Mouse (Mus musculus): ENCODE measurements around the gene Lime1. TPM values are rescaled to one million over a fixed set of nuclear protein-coding genes. Genes with fewer than 3 reads are reported as not detected.

The Lime1 gene
- polyA plus RNA-seq, 1 experiment from 2014 or later: 61.1 TPM

DNA sequence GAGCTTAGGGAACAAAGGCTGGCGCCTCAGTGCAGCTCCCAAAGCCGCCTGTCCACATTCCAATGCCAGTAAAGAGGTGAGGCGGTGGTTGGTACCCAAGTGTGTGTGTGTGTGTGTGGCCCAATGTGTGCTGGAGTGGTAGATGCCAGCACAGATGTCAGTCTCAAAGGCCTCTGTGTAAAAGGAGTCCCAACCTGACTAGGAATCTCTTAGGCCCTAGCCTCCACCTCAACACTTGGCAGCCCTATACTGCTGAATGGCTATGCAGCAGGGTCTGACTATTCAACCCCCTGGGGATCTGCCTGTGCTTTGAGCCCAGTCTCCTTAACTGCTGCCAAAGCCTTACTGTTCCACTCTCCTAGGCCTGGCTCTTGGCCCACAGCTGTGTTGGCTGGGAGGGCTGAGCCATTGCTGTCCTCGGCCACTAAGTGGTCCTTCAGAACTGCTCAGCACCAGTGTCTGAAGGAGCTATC, 5.1 kb downstream of the Lime1 start:
- Histone ChIP-seq H3K4me2 (ENCODE audit: low read length) (no peak overlapping the region), H3K9me3 (ENCODE audit: control insufficient read depth, low read length) (no peaks in the 10 kb centered on the region), H3K27me3 (replicated peaks; ENCODE audit: control insufficient read depth, insufficient read depth, low read length) (no peaks in the 10 kb centered on the region), H3K4me1 (replicated peaks; ENCODE audit: control insufficient read depth, insufficient read depth, low read length) (no peaks in the 10 kb centered on the region), H3K4me3 (replicated peaks; ENCODE audit: low read length) (no peak overlapping the region), H3K9ac (replicated peaks; ENCODE audit: low read depth, low read length) (no peak overlapping the region), H3K36me3 (ENCODE audit: control insufficient read depth, insufficient read depth) (peaks cover 16% of the 10 kb centered on the region), H3K27ac (ENCODE audit: low read length) (no peak overlapping the region)
- ATAC-seq: peak; percentile 52; the same call in 1 of the 2 replicates
- WGBS: 67% methylated on average over 4 of the region's 4 CpGs

DNA sequence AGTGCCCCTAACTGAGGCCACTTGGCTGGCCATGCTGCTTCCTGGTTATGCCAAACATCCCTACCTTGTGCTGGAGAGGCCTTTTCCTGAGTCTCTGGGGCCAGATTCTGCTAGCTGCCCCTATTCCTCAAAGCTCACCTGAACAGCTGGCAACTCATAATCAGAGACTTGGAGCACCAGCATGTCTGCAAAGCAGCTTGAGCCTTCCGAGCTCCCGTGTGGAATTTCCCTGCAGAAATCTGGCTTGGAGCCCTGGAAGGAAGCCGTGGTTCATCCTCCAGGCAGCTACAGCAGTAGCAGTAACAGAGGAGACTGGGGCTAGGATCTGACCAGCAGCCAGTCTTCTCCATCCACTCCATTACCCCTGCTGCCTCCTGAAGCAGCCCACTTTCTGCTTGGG, 6.0 kb downstream of the Lime1 start:
- ATAC-seq: no peak
- Histone ChIP-seq H3K9me3 (ENCODE audit: control insufficient read depth, low read length) (no peaks in the 10 kb centered on the region), H3K9ac (replicated peaks; ENCODE audit: low read depth, low read length) (no peak overlapping the region), H3K4me3 (replicated peaks; ENCODE audit: low read length) (no peak overlapping the region), H3K36me3 (ENCODE audit: control insufficient read depth, insufficient read depth) (peaks cover 10% of the 10 kb centered on the region), H3K27ac (ENCODE audit: low read length) (no peak overlapping the region), H3K27me3 (replicated peaks; ENCODE audit: control insufficient read depth, insufficient read depth, low read length) (no peaks in the 10 kb centered on the region), H3K4me1 (replicated peaks; ENCODE audit: control insufficient read depth, insufficient read depth, low read length) (no peaks in the 10 kb centered on the region), H3K4me2 (ENCODE audit: low read length) (no peak overlapping the region)
- 70% methylated on average over 3 of the region's 3 CpGs for WGBS

DNA sequence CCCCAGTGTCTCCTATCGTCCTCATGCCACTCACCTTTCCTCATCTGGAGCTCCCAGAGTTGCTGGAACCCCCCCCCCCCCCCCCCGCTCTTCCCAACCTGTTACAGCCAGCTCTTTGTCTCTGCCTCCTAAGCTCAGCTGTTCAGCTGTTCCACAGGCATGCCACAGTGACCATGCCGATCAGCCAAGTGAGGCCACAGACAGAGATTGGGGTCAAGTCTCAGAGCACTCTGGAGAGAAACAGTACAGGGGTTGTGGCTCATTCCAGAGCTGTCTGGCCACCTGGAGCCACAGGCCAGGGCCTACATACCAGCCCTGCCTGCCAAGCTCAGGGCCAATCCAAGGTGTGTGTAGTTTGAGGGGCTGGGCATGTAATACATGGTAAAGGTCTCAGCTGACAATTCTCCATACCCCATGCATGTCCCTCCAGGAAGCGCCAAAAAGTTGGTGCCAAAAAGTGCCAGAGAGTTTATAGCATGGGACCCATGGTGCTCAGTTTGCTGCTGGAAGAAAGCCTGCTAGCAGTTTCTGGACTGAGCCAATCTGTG, 6.9 kb downstream of the Lime1 start:
- Histone ChIP-seq H3K27ac (ENCODE audit: low read length) (no peak overlapping the region), H3K4me2 (ENCODE audit: low read length) (no peak overlapping the region), H3K4me3 (replicated peaks; ENCODE audit: low read length) (no peak overlapping the region), H3K36me3 (ENCODE audit: control insufficient read depth, insufficient read depth) (peaks cover 7% of the 10 kb centered on the region), H3K4me1 (replicated peaks; ENCODE audit: control insufficient read depth, insufficient read depth, low read length) (no peaks in the 10 kb centered on the region), H3K9ac (replicated peaks; ENCODE audit: low read depth, low read length) (no peak overlapping the region), H3K9me3 (ENCODE audit: control insufficient read depth, low read length) (no peaks in the 10 kb centered on the region), H3K27me3 (replicated peaks; ENCODE audit: control insufficient read depth, insufficient read depth, low read length) (no peaks in the 10 kb centered on the region)
- no peak for ATAC-seq
- WGBS: 90% methylated on average over 4 of the region's 4 CpGs

DNA sequence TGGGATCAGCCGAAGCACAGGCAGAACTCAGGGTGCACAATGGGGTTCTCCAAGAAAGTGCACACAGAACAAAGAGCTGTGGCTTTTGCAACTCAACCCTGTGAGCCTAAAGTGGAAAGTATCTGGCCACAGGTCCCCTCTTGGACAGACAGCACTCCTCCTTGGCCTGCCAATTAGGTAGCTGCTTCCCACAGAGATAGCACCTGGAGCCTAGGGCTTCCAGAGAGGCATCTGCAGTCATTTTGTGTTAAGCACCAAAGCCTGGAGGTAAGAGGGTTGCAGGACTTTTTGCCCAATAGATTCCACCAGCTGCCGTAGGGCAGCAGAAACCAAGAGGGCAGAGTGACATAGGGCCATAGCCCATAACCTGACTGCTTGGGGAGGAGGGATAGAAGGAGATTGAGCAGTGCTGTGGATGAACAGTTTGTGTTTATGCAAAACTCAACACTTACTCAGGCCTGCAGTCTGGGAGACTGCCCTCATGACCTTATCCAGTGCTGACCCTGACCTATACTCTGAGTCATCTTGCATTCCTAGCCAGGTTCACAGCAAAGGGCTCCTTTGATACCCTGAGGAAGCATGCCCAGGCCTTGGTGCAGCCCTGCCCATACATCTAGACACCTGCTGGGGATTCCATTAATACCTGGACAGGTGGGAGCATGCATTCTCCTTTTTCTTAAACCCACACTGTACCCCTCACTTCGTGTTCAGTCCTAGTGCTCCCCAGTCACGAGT, 10.4 kb downstream of the Lime1 start:
- Histone ChIP-seq H3K9ac (replicated peaks; ENCODE audit: low read depth, low read length) (no peak overlapping the region), H3K4me2 (ENCODE audit: low read length) (no peak overlapping the region), H3K9me3 (ENCODE audit: control insufficient read depth, low read length) (no peaks in the 10 kb centered on the region), H3K36me3 (ENCODE audit: control insufficient read depth, insufficient read depth) (0 out of 2 replicates have a peak, but pooled peaks cover 2% of the 10 kb centered on the region), H3K4me1 (replicated peaks; ENCODE audit: control insufficient read depth, insufficient read depth, low read length) (no peaks in the 10 kb centered on the region), H3K4me3 (replicated peaks; ENCODE audit: low read length) (no peak overlapping the region), H3K27ac (ENCODE audit: low read length) (no peak overlapping the region), H3K27me3 (replicated peaks; ENCODE audit: control insufficient read depth, insufficient read depth, low read length) (no peaks in the 10 kb centered on the region)
- ATAC-seq: no peak
- WGBS: 74% methylated on average over 4 of the region's 4 CpGs

DNA sequence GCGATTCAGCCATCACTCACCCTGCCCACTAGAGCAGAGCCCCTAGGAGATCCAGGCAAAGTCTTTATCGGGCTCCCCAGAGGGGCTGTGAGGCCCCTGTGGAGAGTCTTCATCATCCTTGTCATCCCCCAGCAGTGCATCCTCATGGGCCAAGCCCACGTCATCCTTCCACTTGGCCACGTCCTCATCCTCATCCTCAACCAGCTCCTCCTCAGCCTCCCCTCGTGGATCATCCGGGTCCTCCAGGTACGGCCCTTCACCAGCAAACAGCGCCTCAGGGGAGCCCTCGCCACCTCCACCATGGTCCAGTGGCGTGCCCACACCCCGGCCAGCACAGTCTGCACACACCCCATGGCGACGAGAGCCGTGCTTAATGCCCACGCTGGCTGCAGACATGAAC, 11.1 kb downstream of the Lime1 start:
- H3K4me2 ChIP-seq (ENCODE audit: low read length): no peak overlapping the region
- H3K36me3 ChIP-seq (ENCODE audit: control insufficient read depth, insufficient read depth): 0 out of 2 replicates have a peak, but pooled peaks cover 2% of the 10 kb centered on the region
- H3K9ac ChIP-seq (replicated peaks; ENCODE audit: low read depth, low read length): no peak overlapping the region
- no peaks in the 10 kb centered on the region for H3K4me1 ChIP-seq (replicated peaks; ENCODE audit: control insufficient read depth, insufficient read depth, low read length)
- no peak for ATAC-seq
- H3K27me3 ChIP-seq (replicated peaks; ENCODE audit: control insufficient read depth, insufficient read depth, low read length): no peaks in the 10 kb centered on the region
- WGBS: 94% methylated on average over 15 of the region's 15 CpGs
- H3K4me3 ChIP-seq (replicated peaks; ENCODE audit: low read length): no peak overlapping the region
- no peaks in the 10 kb centered on the region for H3K9me3 ChIP-seq (ENCODE audit: control insufficient read depth, low read length)
- no peak overlapping the region for H3K27ac ChIP-seq (ENCODE audit: low read length)

DNA sequence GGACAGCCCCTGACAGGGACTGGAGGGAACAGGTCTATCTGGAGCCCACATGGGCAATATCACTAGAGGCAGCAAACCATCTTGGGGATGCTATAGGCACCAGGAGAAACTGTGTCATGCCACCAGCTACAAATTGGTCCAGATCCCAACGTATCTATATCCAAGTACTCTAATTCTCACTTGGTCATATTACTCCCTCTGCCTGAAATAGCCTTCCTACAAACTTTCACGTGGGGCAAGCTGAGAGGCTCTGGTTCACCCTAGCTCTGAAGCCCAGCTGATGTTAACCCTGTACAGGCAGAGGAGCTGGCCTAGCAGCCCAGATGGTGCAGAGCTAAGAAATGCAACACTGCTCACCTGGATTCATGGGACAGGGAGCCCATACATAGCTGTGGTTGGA, 11.7 kb downstream of the Lime1 start:
- 0 out of 2 replicates have a peak, but pooled peaks cover 2% of the 10 kb centered on the region for H3K36me3 ChIP-seq (ENCODE audit: control insufficient read depth, insufficient read depth)
- H3K4me2 ChIP-seq (ENCODE audit: low read length): no peak overlapping the region
- ATAC-seq: no peak
- 82% methylated on average over 2 of the region's 2 CpGs for WGBS
- H3K4me1 ChIP-seq (replicated peaks; ENCODE audit: control insufficient read depth, insufficient read depth, low read length): no peaks in the 10 kb centered on the region
- no peaks in the 10 kb centered on the region for H3K27me3 ChIP-seq (replicated peaks; ENCODE audit: control insufficient read depth, insufficient read depth, low read length)
- no peak overlapping the region for H3K4me3 ChIP-seq (replicated peaks; ENCODE audit: low read length)
- no peak overlapping the region for H3K27ac ChIP-seq (ENCODE audit: low read length)
- no peak overlapping the region for H3K9ac ChIP-seq (replicated peaks; ENCODE audit: low read depth, low read length)
- no peaks in the 10 kb centered on the region for H3K9me3 ChIP-seq (ENCODE audit: control insufficient read depth, low read length)

DNA sequence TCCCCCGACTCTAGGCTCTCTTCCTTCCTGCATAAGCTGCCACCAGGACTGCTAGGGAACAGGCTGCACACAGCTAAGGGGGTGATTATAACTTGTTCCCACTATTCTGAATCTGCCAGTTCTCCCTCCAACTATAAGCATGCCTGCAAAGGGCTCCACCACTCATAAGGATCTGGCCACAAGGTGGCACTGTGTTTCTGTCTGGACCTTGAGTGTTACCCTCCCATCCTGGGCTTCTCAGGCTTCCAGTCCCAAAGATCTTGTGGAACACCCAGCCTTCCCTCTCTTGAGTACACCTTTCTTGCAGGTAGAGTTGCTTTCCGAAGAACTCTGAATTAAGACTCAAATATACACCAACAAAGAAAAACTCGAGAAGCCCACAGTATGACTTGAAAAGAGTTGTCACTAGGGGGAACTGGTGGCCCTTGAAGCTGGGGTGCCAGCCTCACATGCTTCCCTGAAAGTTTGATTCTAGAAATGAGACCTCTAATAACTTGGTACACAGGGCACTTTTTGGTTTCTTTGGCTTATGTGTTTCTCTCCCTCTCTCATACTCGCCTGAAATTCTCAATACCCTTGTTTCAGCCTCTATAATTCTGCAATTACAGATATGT, 12.8 kb downstream of the Lime1 start:
- no peak overlapping the region for H3K4me3 ChIP-seq (replicated peaks; ENCODE audit: low read length)
- peak; percentile 86 for ATAC-seq

DNA sequence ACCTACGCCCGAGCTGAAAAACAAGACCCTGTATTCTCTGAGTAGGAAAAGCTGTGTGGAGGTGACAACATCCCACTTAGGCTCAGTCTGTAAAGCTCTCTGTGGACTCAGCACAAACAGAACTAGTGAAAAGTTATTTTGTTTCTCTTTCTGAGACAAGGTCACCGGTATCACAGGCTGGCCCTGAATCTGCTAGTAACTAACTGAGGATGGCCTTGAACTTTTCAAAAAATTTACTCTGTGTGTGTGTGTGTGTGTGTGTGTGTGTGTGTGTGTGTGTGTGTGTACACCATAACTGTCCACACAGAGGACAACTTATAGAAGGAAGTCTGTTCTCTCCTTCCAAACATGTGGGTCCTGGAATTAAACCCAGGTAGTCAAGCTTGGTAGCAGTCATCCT, 14.2 kb downstream of the Lime1 start:
- Histone ChIP-seq H3K36me3 (ENCODE audit: control insufficient read depth, insufficient read depth) (no peaks in the 10 kb centered on the region), H3K4me2 (ENCODE audit: low read length) (no peak overlapping the region), H3K27me3 (replicated peaks; ENCODE audit: control insufficient read depth, insufficient read depth, low read length) (no peaks in the 10 kb centered on the region), H3K4me1 (replicated peaks; ENCODE audit: control insufficient read depth, insufficient read depth, low read length) (no peaks in the 10 kb centered on the region), H3K9me3 (ENCODE audit: control insufficient read depth, low read length) (no peaks in the 10 kb centered on the region), H3K4me3 (replicated peaks; ENCODE audit: low read length) (no peak overlapping the region), H3K9ac (replicated peaks; ENCODE audit: low read depth, low read length) (no peak overlapping the region), H3K27ac (ENCODE audit: low read length) (no peak overlapping the region)
- 96% methylated on average over 3 of the region's 3 CpGs for WGBS
- ATAC-seq: no peak

More for the DNA sequence above, 12.8 kb downstream of the Lime1 start:
- H3K36me3 ChIP-seq (ENCODE audit: control insufficient read depth, insufficient read depth): no peaks in the 10 kb centered on the region
- H3K4me2 ChIP-seq (ENCODE audit: low read length): no peak overlapping the region
- no peaks in the 10 kb centered on the region for H3K9me3 ChIP-seq (ENCODE audit: control insufficient read depth, low read length)
- H3K4me1 ChIP-seq (replicated peaks; ENCODE audit: control insufficient read depth, insufficient read depth, low read length): no peaks in the 10 kb centered on the region
- H3K27ac ChIP-seq (ENCODE audit: low read length): no peak overlapping the region
- 35% methylated on average over 4 of the region's 4 CpGs for WGBS
- H3K9ac ChIP-seq (replicated peaks; ENCODE audit: low read depth, low read length): no peak overlapping the region
- no peaks in the 10 kb centered on the region for H3K27me3 ChIP-seq (replicated peaks; ENCODE audit: control insufficient read depth, insufficient read depth, low read length)

DNA sequence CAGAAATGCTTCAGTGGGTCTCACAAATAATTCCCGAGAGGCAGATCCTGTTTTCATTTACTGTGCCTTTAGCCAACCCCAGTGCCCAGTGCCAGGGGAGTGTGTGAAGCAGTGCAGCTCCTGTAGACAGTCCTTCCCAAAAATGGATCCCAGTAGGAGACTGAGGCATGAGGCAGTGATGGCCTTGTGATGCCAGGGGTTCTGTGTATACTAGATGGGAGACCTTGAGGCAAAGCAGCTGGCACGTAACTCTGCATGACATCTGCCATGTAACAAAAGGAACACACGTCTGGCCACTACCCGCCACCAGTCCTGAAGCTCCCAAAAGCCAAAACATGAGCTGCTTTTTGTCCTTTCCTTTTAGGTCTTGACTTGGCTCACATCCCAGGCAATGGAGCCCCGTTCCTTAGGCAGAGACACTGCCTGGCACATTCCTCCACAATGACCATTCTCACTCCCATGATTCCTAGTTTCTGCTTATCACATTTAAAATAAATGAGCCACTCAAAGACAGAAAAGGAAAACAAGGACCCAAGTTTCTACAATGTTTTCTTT, 17.4 kb downstream of the Lime1 start:
- no peaks in the 10 kb centered on the region for H3K4me1 ChIP-seq (replicated peaks; ENCODE audit: control insufficient read depth, insufficient read depth, low read length)
- no peak overlapping the region for H3K9ac ChIP-seq (replicated peaks; ENCODE audit: low read depth, low read length)
- H3K27me3 ChIP-seq (replicated peaks; ENCODE audit: control insufficient read depth, insufficient read depth, low read length): no peaks in the 10 kb centered on the region

More for the DNA sequence above, 17.4 kb downstream of the Lime1 start:
- Histone ChIP-seq H3K9me3 (ENCODE audit: control insufficient read depth, low read length) (no peaks in the 10 kb centered on the region), H3K36me3 (ENCODE audit: control insufficient read depth, insufficient read depth) (no peaks in the 10 kb centered on the region), H3K4me2 (ENCODE audit: low read length) (no peak overlapping the region), H3K27ac (ENCODE audit: low read length) (no peak overlapping the region), H3K4me3 (replicated peaks; ENCODE audit: low read length) (no peak overlapping the region)
- no peak for ATAC-seq
- WGBS: 49% methylated on average over 5 of the region's 5 CpGs
